Mouse (Mus musculus): Measurements from ENCODE around the gene Kcnj14. TPM values are rescaled to one million over a fixed set of nuclear protein-coding genes. Genes with fewer than 3 reads are reported as not detected.

Gene Kcnj14
- polyA plus RNA-seq, 1 experiment from 2014 or later = 2.1 TPM

Other genes with a start within 250 kb of the Kcnj14 start
- gene Fgf21, start 209.3 kb downstream of the Kcnj14 start, polyA plus RNA-seq (2014; fragmentation: Nextera tagmentation; extraction: Ambion mirVana) = 0.22 TPM in 1 of 2 replicates, not detected in the other
- gene Fut1, start 207.5 kb downstream of the Kcnj14 start, polyA plus RNA-seq (2014; fragmentation: Nextera tagmentation; extraction: Ambion mirVana) = 0.38 TPM in 1 of 2 replicates, not detected in the other
- gene Izumo1, start 203.0 kb downstream of the Kcnj14 start, polyA plus RNA-seq (2014; fragmentation: Nextera tagmentation; extraction: Ambion mirVana) = 0.08 and 0.11 TPM in 2 replicates
- gene Rasip1, start 197.3 kb downstream of the Kcnj14 start, polyA plus RNA-seq (2014; fragmentation: Nextera tagmentation; extraction: Ambion mirVana) = 5.4 and 5.7 TPM in 2 replicates
- 1.4 and 1.8 TPM in 2 replicates for gene Mamstr, start 184.8 kb downstream of the Kcnj14 start, polyA plus RNA-seq (2014; fragmentation: Nextera tagmentation; extraction: Ambion mirVana)
- gene Fut2, start 158.4 kb downstream of the Kcnj14 start, polyA plus RNA-seq (2014; fragmentation: Nextera tagmentation; extraction: Ambion mirVana) = 0.17 TPM in 1 of 2 replicates, not detected in the other
- gene Ntn5, start 140.8 kb downstream of the Kcnj14 start, polyA plus RNA-seq (2014; fragmentation: Nextera tagmentation; extraction: Ambion mirVana) = 0.25 TPM in 2 replicates
- 0.27 and 0.42 TPM in 2 replicates for gene Sec1, start 130.4 kb downstream of the Kcnj14 start, polyA plus RNA-seq (2014; fragmentation: Nextera tagmentation; extraction: Ambion mirVana)
- gene Car11, start 124.9 kb downstream of the Kcnj14 start, polyA plus RNA-seq (2014; fragmentation: Nextera tagmentation; extraction: Ambion mirVana) = 6.9 and 8.7 TPM in 2 replicates
- gene Dbp, start 119.7 kb downstream of the Kcnj14 start, polyA plus RNA-seq (2014; fragmentation: Nextera tagmentation; extraction: Ambion mirVana) = 4.9 and 5.6 TPM in 2 replicates
- gene Rpl18, start 109.3 kb downstream of the Kcnj14 start, polyA plus RNA-seq (2014; fragmentation: Nextera tagmentation; extraction: Ambion mirVana) = 1,026 and 1,114 TPM in 2 replicates
- gene Sphk2, start 106.8 kb downstream of the Kcnj14 start, polyA plus RNA-seq (2014; fragmentation: Nextera tagmentation; extraction: Ambion mirVana) = 14.9 and 17.3 TPM in 2 replicates
- 0.21 and 0.35 TPM in 2 replicates for gene Fam83e, start 103.6 kb downstream of the Kcnj14 start, polyA plus RNA-seq (2014; fragmentation: Nextera tagmentation; extraction: Ambion mirVana)
- not detected in 2 replicates for gene Spaca4, start 99.0 kb downstream of the Kcnj14 start, polyA plus RNA-seq (2014; fragmentation: Nextera tagmentation; extraction: Ambion mirVana)
- gene Lmtk3, start 41.0 kb downstream of the Kcnj14 start, polyA plus RNA-seq (2014; fragmentation: Nextera tagmentation; extraction: Ambion mirVana) = 2.9 and 3.2 TPM in 2 replicates
- gene Sult2b1, start 40.1 kb downstream of the Kcnj14 start, polyA plus RNA-seq (2014; fragmentation: Nextera tagmentation; extraction: Ambion mirVana) = 1.8 and 2.0 TPM in 2 replicates
- 168 and 170 TPM in 2 replicates for gene Cyth2, start 10.2 kb downstream of the Kcnj14 start, polyA plus RNA-seq (2014; fragmentation: Nextera tagmentation; extraction: Ambion mirVana)
- gene Grwd1, start 6.2 kb upstream of the Kcnj14 start, polyA plus RNA-seq (2014; fragmentation: Nextera tagmentation; extraction: Ambion mirVana) = 78.6 and 81.7 TPM in 2 replicates
- 85.2 and 85.7 TPM in 2 replicates for gene Kdelr1, start 48.0 kb upstream of the Kcnj14 start, polyA plus RNA-seq (2014; fragmentation: Nextera tagmentation; extraction: Ambion mirVana)
- gene Grin2d, start 53.6 kb upstream of the Kcnj14 start, polyA plus RNA-seq (2014; fragmentation: Nextera tagmentation; extraction: Ambion mirVana) = 0.13 and 0.18 TPM in 2 replicates
- 0.85 and 1.0 TPM in 2 replicates for gene Syngr4, start 71.9 kb upstream of the Kcnj14 start, polyA plus RNA-seq (2014; fragmentation: Nextera tagmentation; extraction: Ambion mirVana)
- 2.7 and 3.9 TPM in 2 replicates for gene Tmem143, start 72.2 kb upstream of the Kcnj14 start, polyA plus RNA-seq (2014; fragmentation: Nextera tagmentation; extraction: Ambion mirVana)
- 24.9 and 29.2 TPM in 2 replicates for gene Emp3, start 96.6 kb upstream of the Kcnj14 start, polyA plus RNA-seq (2014; fragmentation: Nextera tagmentation; extraction: Ambion mirVana)
- 2.1 and 2.4 TPM in 2 replicates for gene Ccdc114, start 99.3 kb upstream of the Kcnj14 start, polyA plus RNA-seq (2014; fragmentation: Nextera tagmentation; extraction: Ambion mirVana)
- 0.04 and 0.18 TPM in 2 replicates for gene Abcc6, start 205.5 kb upstream of the Kcnj14 start, polyA plus RNA-seq (2014; fragmentation: Nextera tagmentation; extraction: Ambion mirVana)
- gene Nomo1, start 208.9 kb upstream of the Kcnj14 start, polyA plus RNA-seq (2014; fragmentation: Nextera tagmentation; extraction: Ambion mirVana) = 11.3 and 11.8 TPM in 2 replicates